Mouse (Mus musculus) cerebellum, adult 2 months (tissue): ENCODE measurements around the gene Lsamp.

Experiments
- CTCF ChIP-seq: fragments of 200-500 bp; IDR thresholded peaks from 2 replicates; pipeline ENCODE4 v1.5.1; 2011; ENCODE audit warnings: low read depth, mild to moderate bottlenecking, control low read depth, low read length, moderate library complexity, borderline replicate concordance; ENCODE audit not compliant: insufficient read depth
- POLR2A ChIP-seq: fragments of 200-500 bp; IDR thresholded peaks from 2 replicates; pipeline ENCODE4 v1.6.1; 2011; ENCODE audit warnings: low read length, control low read depth, borderline replicate concordance; ENCODE audit not compliant: insufficient read depth

GRCm38 (mm10) chr16:40593161-40593560 is 609.0 kb downstream of the Lsamp start:
- TF ChIP-seq CTCF: no peak
- no peak for TF ChIP-seq POLR2A
